Mouse (Mus musculus) limb, embryonic 13.5 days (tissue): ENCODE results near the gene Rab3c. TPM values are rescaled to one million over a fixed set of nuclear protein-coding genes. Genes with fewer than 3 reads are reported as not detected.

ENCODE experiments used
- ATAC-seq: fragments of 200-750 bp; cut with Nextera tagmentation; 2 replicates; pipeline ENCODE4 v1.8.0; 2017; ENCODE audit warnings: low read depth, moderate number of reproducible peaks, moderate TSS enrichment; ENCODE audit not compliant: low FRiP score
- H3K27ac ChIP-seq: fragments of 300-500 bp; sonication (generic); 2 replicates; pipeline ENCODE4 v1.5.1; 2015; ENCODE audit warnings: inconsistent platforms, mild to moderate bottlenecking, moderate library complexity
- H3K27me3 ChIP-seq: fragments of 300-500 bp; sonication (generic); 2 replicates; pipeline ENCODE4 v1.6.1; 2015; ENCODE audit warnings: mild to moderate bottlenecking, inconsistent platforms
- H3K36me3 ChIP-seq: fragments of 300-500 bp; sonication (generic); 2 replicates; pipeline ENCODE4 v1.6.1; 2015; ENCODE audit warnings: inconsistent platforms, mild to moderate bottlenecking, moderate library complexity
- H3K4me1 ChIP-seq: fragments of 300-500 bp; sonication (generic); 2 replicates; pipeline ENCODE4 v1.6.1; 2015; ENCODE audit warnings: inconsistent platforms
- H3K4me2 ChIP-seq: fragments of 300-500 bp; sonication (generic); replicated peaks from 2 replicates; pipeline ENCODE4 v1.6.1; 2015; ENCODE audit warnings: inconsistent platforms, mild to moderate bottlenecking, moderate library complexity
- H3K4me3 ChIP-seq: fragments of 300-500 bp; sonication (generic); 2 replicates; pipeline ENCODE4 v1.5.1; 2015; ENCODE audit warnings: moderate library complexity, mild to moderate bottlenecking, inconsistent platforms
- H3K9ac ChIP-seq: fragments of 300-500 bp; sonication (generic); 2 replicates; pipeline ENCODE4 v1.6.1; 2015; ENCODE audit warnings: mild to moderate bottlenecking, inconsistent platforms
- H3K9me3 ChIP-seq: fragments of 300-500 bp; sonication (generic); 2 replicates; pipeline ENCODE4 v1.6.1; 2016; ENCODE audit warnings: inconsistent platforms
- WGBS: fragments of 180-500 bp; shearing (Covaris S2); methylation state at CpG from one replicate; pipeline ENCODE4 v1.1.7; 2015; 5-methylcytosine and 5-hydroxymethylcytosine counted together
- polyA plus RNA-seq: library from polyadenylated mRNA; unstranded; fragments of >200 nt; fragmentation: Nextera tagmentation; extraction: Ambion mirVana; gene quantifications from 2 replicates; pipeline ENCODE4 v1.2.1, GENCODE M21; 2015

The Rab3c gene
- polyA plus RNA-seq, 1 experiment from 2014 or later = 0.87 TPM

GRCm38 (mm10) chr13:110034041-110034440 is 246.8 kb downstream of the Rab3c start:
- Histone ChIP-seq H3K27me3 (no peaks in the 10 kb centered on the region), H3K27ac (no peak overlapping the region), H3K9me3 (no peaks in the 10 kb centered on the region), H3K36me3 (no peaks in the 10 kb centered on the region), H3K4me1 (peaks cover 22% of the 10 kb centered on the region), H3K4me2 (no peak overlapping the region), H3K4me3 (no peak overlapping the region), H3K9ac (no peak overlapping the region)
- ATAC-seq = no peak
- 45% methylated on average over 7 of the region's 7 CpGs for WGBS

DNA sequence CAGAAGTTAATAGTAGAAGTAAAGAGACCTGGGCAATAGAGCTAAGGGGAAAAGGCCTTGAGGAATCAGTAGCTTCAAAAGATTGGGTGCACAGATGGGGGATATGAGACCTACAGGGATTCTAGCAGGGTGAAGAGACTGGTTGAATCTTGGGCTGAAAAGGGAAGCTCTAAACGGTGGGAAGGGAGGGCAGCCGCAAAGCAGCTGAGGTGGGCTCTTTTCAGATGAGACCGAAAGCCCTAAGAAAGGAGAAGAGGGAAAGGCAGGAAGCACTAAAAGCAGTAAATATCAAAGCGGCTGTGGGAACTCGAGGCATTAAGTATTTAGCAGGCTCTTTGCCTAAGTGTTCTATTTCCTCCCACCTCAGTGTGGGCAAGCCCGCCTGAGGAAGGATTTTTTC is 248.9 kb downstream of the Rab3c start:
- Histone ChIP-seq H3K4me3 (no peak overlapping the region), H3K36me3 (no peaks in the 10 kb centered on the region), H3K9ac (no peak overlapping the region), H3K27ac (peak overlapping the region; percentile 49; the same call in 1 of the 2 replicates), H3K4me2 (peak overlapping the region; percentile 36; the same call in 1 of the 2 replicates), H3K4me1 (peaks cover 22% of the 10 kb centered on the region), H3K9me3 (no peaks in the 10 kb centered on the region), H3K27me3 (no peaks in the 10 kb centered on the region)
- no peak for ATAC-seq
- 7% methylated on average over 6 of the region's 6 CpGs for WGBS

GRCm38 (mm10) chr13:110031061-110031460 is 249.7 kb downstream of the Rab3c start:
- WGBS = 54% methylated on average over 8 of the region's 8 CpGs
- H3K27me3 ChIP-seq = no peaks in the 10 kb centered on the region

DNA sequence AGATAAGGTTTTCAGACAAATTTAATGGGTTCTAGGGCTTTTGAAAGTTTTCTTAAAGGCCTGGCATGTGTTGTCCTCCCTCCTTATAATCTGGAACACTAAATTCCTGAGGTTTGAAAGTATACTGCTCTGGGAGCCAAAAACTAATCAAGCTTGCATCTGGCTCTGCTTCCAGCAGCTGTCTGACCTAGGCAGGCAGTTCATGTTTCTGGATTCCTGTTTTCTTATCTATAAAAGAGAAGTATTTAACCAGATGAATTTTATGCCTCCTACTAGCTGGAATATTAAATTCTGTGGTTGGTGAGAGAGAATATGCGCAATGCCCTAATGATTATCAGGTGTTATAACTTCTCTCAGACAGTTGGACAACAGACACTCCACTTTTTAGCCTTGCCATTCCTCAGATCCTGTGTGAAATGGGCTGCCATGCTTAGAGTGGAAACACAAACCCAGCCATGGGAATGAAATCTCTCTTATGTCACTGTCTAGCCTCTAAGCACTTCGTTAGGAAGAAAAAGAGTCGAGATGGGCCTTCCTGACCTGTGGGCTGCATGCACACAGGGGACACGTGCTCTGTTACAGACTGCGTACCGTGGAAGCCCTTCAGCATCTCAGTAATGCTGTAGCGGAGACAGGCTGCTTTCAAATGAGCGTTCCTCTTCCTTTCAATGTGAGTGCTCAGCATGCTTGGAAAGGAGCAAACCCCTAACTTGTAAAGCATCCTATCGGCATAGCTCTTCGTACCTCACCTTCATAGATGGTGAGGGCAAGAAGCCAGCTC is 256.2 kb downstream of the Rab3c start:
- Histone ChIP-seq H3K9ac (no peak overlapping the region), H3K36me3 (no peaks in the 10 kb centered on the region), H3K27ac (peak overlapping the region; percentile 77), H3K27me3 (peaks cover 4% of the 10 kb centered on the region; the same call in 1 of the 2 replicates), H3K4me1 (peaks cover 31% of the 10 kb centered on the region), H3K4me3 (no peak overlapping the region), H3K9me3 (no peaks in the 10 kb centered on the region), H3K4me2 (no peak overlapping the region)
- 46% methylated on average over 10 of the region's 10 CpGs for WGBS
- peak; percentile 77 for ATAC-seq

More at GRCm38 (mm10) chr13:110031061-110031460, 249.7 kb downstream of the Rab3c start:
- H3K9ac ChIP-seq = no peak overlapping the region
- H3K4me3 ChIP-seq = no peak overlapping the region
- peaks cover 23% of the 10 kb centered on the region for H3K4me1 ChIP-seq
- no peak for ATAC-seq
- H3K9me3 ChIP-seq = no peaks in the 10 kb centered on the region
- H3K36me3 ChIP-seq = no peaks in the 10 kb centered on the region
- no peak overlapping the region for H3K4me2 ChIP-seq
- H3K27ac ChIP-seq = peak overlapping the region; percentile 49; the same call in 1 of the 2 replicates

DNA sequence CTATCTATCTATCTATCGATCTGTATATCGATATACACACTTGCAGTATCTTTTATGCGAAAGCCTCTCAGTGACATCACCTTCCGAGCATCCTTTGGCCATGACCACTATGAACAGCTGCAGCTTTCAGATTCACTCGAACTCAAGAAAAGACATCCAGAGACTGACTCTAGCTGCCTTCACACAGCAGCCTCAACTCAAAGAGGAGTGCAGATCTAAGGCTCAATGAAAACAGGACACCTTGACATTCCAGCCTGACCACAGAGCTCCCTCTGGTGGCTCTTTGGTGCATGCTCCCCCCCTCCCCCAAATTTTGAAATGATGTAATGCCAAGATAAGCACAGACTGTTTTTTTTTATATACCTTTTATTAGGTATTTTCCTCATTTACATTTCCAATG is 257.8 kb downstream of the Rab3c start:
- ATAC-seq = no peak
- Histone ChIP-seq H3K4me2 (no peak overlapping the region), H3K9ac (no peak overlapping the region), H3K36me3 (no peaks in the 10 kb centered on the region), H3K4me3 (no peak overlapping the region), H3K9me3 (no peaks in the 10 kb centered on the region), H3K27me3 (peaks cover 14% of the 10 kb centered on the region; the same call in 1 of the 2 replicates), H3K27ac (no peak overlapping the region), H3K4me1 (peaks cover 42% of the 10 kb centered on the region)
- WGBS = 85% methylated on average over 5 of the region's 5 CpGs

DNA sequence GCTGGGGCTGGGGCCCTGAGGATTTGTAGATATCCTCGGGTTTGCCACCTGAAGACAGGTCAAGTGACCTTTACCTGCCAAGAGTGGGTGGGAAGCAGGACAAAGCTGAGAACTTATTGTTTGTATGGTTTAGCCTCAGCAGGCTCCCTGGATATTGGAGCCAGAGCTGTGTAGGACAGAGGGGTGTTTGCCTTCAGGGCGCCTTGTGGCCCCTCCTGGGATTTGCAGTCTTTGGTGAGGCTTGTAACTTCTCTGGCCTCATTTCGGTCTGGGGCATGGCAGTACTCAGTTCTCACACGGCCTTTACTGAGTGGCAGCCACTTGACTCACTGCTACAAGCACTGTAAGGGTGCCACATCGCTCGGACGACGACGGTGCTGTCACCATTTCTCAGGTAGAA is 261.0 kb downstream of the Rab3c start:
- no peak overlapping the region for H3K27ac ChIP-seq
- H3K4me2 ChIP-seq = peak overlapping the region; percentile 73
- peaks cover 20% of the 10 kb centered on the region for H3K27me3 ChIP-seq
- no peaks in the 10 kb centered on the region for H3K36me3 ChIP-seq
- WGBS = 42% methylated on average over 9 of the region's 9 CpGs
- H3K9me3 ChIP-seq = no peaks in the 10 kb centered on the region
- peaks cover 33% of the 10 kb centered on the region for H3K4me1 ChIP-seq
- H3K9ac ChIP-seq = no peak overlapping the region
- H3K4me3 ChIP-seq = no peak overlapping the region
- no peak for ATAC-seq

- WGBS = 5% methylated on average over 20 of the region's 20 CpGs
- Histone ChIP-seq H3K27me3 (peaks cover 20% of the 10 kb centered on the region), H3K27ac (no peak overlapping the region), H3K4me1 (peaks cover 27% of the 10 kb centered on the region), H3K9me3 (no peaks in the 10 kb centered on the region), H3K4me3 (peak overlapping the region; percentile 42), H3K9ac (peak overlapping the region; percentile 55; the same call in 1 of the 2 replicates), H3K36me3 (no peaks in the 10 kb centered on the region), H3K4me2 (peak overlapping the region; percentile 73)
- ATAC-seq = peak; percentile 24
Measured at GRCm38 (mm10) chr13:110018941-110019743, 261.7 kb downstream of the Rab3c start.

- Histone ChIP-seq H3K27ac (no peak overlapping the region), H3K4me3 (peak overlapping the region; percentile 42), H3K4me1 (peaks cover 21% of the 10 kb centered on the region), H3K27me3 (peaks cover 20% of the 10 kb centered on the region), H3K4me2 (peak overlapping the region; percentile 73), H3K9me3 (no peaks in the 10 kb centered on the region), H3K36me3 (no peaks in the 10 kb centered on the region), H3K9ac (peak overlapping the region; percentile 55; the same call in 1 of the 2 replicates)
- ATAC-seq = peak; percentile 75; the same call in 1 of the 2 replicates
- 1% methylated on average over 17 of the region's 17 CpGs for WGBS
Measured at GRCm38 (mm10) chr13:110018431-110018901, 262.3 kb downstream of the Rab3c start.

GRCm38 (mm10) chr13:110012029-110012428 is 268.8 kb downstream of the Rab3c start:
- H3K27me3 ChIP-seq = peaks cover 5% of the 10 kb centered on the region
- no peak overlapping the region for H3K4me2 ChIP-seq
- H3K9ac ChIP-seq = no peak overlapping the region
- H3K36me3 ChIP-seq = no peaks in the 10 kb centered on the region
- no peaks in the 10 kb centered on the region for H3K4me1 ChIP-seq
- no peak for ATAC-seq
- H3K9me3 ChIP-seq = no peaks in the 10 kb centered on the region
- H3K27ac ChIP-seq = no peak overlapping the region
- WGBS = 89% methylated on average over 4 of the region's 4 CpGs
- H3K4me3 ChIP-seq = no peak overlapping the region

DNA sequence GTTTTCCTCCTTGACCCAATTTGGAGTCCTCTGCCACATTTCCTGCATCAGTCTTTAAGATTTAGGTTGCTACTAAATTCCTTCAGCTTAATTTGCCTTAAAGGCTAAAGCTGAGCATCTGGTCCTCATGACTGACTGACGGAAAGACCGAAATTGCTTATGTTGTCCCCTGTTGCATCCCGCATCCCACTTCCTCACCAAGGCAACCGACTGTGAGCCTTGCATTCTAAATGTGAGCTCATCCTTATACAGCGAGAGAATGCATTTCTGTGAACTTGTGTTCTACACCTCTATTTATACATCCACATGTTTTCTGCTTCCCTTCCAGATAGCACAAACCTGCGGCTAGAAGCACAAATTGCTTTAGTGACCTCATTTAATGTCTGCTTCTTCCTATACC is 269.9 kb downstream of the Rab3c start:
- Histone ChIP-seq H3K9me3 (no peaks in the 10 kb centered on the region), H3K36me3 (no peaks in the 10 kb centered on the region), H3K4me3 (no peak overlapping the region), H3K4me2 (no peak overlapping the region), H3K27ac (no peak overlapping the region), H3K9ac (no peak overlapping the region), H3K4me1 (no peaks in the 10 kb centered on the region), H3K27me3 (peaks cover 12% of the 10 kb centered on the region)
- no peak for ATAC-seq
- 68% methylated on average over 6 of the region's 6 CpGs for WGBS

DNA sequence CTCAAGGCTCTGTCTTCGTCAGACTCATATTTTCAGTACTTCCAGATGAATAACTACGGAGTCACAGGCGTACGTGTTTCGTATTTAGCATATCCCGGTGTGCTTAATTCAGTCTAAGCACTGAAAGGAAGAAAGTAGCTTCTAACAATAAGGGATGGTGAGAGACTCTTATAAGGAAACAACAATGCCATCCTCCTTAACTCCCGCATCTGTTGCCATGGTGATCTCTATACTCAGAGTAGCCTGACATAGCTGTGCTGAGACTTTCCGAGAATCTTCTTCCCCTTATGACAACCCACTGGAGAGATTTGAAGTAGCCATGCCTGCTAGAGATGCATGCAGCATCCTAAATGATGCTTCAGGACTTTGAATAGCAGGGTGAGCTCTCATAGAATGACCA is 272.3 kb downstream of the Rab3c start:
- WGBS = 84% methylated on average over 8 of the region's 8 CpGs

More for the DNA sequence above, 272.3 kb downstream of the Rab3c start:
- Histone ChIP-seq H3K4me2 (no peak overlapping the region), H3K4me1 (no peaks in the 10 kb centered on the region), H3K9me3 (no peaks in the 10 kb centered on the region), H3K9ac (no peak overlapping the region), H3K4me3 (no peak overlapping the region), H3K36me3 (no peaks in the 10 kb centered on the region), H3K27me3 (peaks cover 7% of the 10 kb centered on the region), H3K27ac (no peak overlapping the region)
- no peak for ATAC-seq
